Mouse (Mus musculus) NIH3T3 (cell line): ENCODE data around the gene Bscl2.

Experiments
- DNase-seq: peaks from one replicate; pipeline ENCODE4 v3.0.0-alpha.2; 2012; ENCODE audit warnings: low read depth

Gene Bscl2

GRCm38 (mm10) chr19:8837251-8837791 is at the start of gene Bscl2:
Bscl2 (plus strand) TSS chr19:8837467.
- DNase-seq, result no peak

GRCm38 (mm10) chr19:8788521-8788920 is 48.7 kb upstream of the Bscl2 start:
- DNase-seq, result no peak

GRCm38 (mm10) chr19:8789171-8789570 is 48.1 kb upstream of the Bscl2 start:
- DNase-seq, result no peak

GRCm38 (mm10) chr19:8790171-8790570 is 47.1 kb upstream of the Bscl2 start:
- no peak for DNase-seq

- DNase-seq, result peak; percentile 99
These were observed 38.9 kb upstream of the Bscl2 start, which contains the start of gene Polr2g for GRCm38 (mm10) chr19:8798264-8798946. Polr2g (minus strand) TSS chr19:8798577.

- peak; percentile 49 for DNase-seq
These were observed 38.3 kb upstream of the Bscl2 start for GRCm38 (mm10) chr19:8798947-8799315.

- peak; percentile 98 for DNase-seq
These were observed 35.0 kb upstream of the Bscl2 start, which contains the start of gene Zbtb3 for GRCm38 (mm10) chr19:8802130-8802821. Zbtb3 (plus strand) TSS chr19:8802555.

GRCm38 (mm10) chr19:8803204-8803780 is 34.0 kb upstream of the Bscl2 start:
- peak; percentile 21 for DNase-seq

GRCm38 (mm10) chr19:8803879-8804660 is 33.2 kb upstream of the Bscl2 start:
- no peak for DNase-seq

GRCm38 (mm10) chr19:8806810-8807209 is 30.5 kb upstream of the Bscl2 start:
- no peak for DNase-seq

- peak; percentile 51 for DNase-seq
These were observed 21.5 kb upstream of the Bscl2 start for GRCm38 (mm10) chr19:8815812-8816211.

GRCm38 (mm10) chr19:8817001-8817400 is 20.3 kb upstream of the Bscl2 start:
- DNase-seq, result no peak

GRCm38 (mm10) chr19:8818301-8818798 is 18.9 kb upstream of the Bscl2 start:
- no peak for DNase-seq

GRCm38 (mm10) chr19:8818801-8819595 is 18.3 kb upstream of the Bscl2 start, which contains the start of gene Ttc9c:
Ttc9c (minus strand) TSS chr19:8819333.
- peak; percentile 100 for DNase-seq

GRCm38 (mm10) chr19:8819596-8820423 is 17.5 kb upstream of the Bscl2 start, which contains the start of gene Hnrnpul2:
Hnrnpul2 (plus strand) TSS chr19:8820010.
- DNase-seq, result peak; percentile 100

- DNase-seq, result no peak
These were observed 16.8 kb upstream of the Bscl2 start for GRCm38 (mm10) chr19:8820424-8820956.

GRCm38 (mm10) chr19:8821146-8821545 is 16.1 kb upstream of the Bscl2 start:
- no peak for DNase-seq

GRCm38 (mm10) chr19:8822696-8823095 is 14.6 kb upstream of the Bscl2 start:
- no peak for DNase-seq

GRCm38 (mm10) chr19:8829660-8830059 is 7.6 kb upstream of the Bscl2 start, which contains the start of gene AC129217.1:
AC129217.1 (plus strand) TSS chr19:8829773.
- DNase-seq, result no peak
